Mouse (Mus musculus) frontal cortex, postnatal 10 days (tissue): Measurements from ENCODE around the gene Gm45213.
"Not testable (repeated sequence)": the region's sequence is repeated elsewhere in the genome, so short reads cannot be mapped to it uniquely, and the experiment has no call there.

Experiments
- DNase-seq, 2 experiments: peaks; one replicate each; pipeline ENCODE4 v3.0.0; 2022; ENCODE audit warnings: low spot score in 2 of 2, mixed read lengths in 1 of 2

Gm45213 gene

GRCm38 (mm10) chr7:66048446-66049230, 5.2 kb downstream of the Gm45213 start:
- DNase-seq, result no peak

GRCm38 (mm10) chr7:66053946-66054483, 10.6 kb downstream of the Gm45213 start:
- DNase-seq, result no peak

GRCm38 (mm10) chr7:66055356-66055755, 12.0 kb downstream of the Gm45213 start:
- not testable (repeated sequence) for DNase-seq

GRCm38 (mm10) chr7:66058703-66059102, 15.3 kb downstream of the Gm45213 start, which contains the start of gene Snrpa1:
Gene Snrpa1 (plus strand): TSS chr7:66059003.
- DNase-seq, result no peak

GRCm38 (mm10) chr7:66060066-66060956, 16.9 kb downstream of the Gm45213 start:
- DNase-seq, result peak; percentile 68 to 85

- no peak for DNase-seq
Observed at GRCm38 (mm10) chr7:66061057-66061456, 17.7 kb downstream of the Gm45213 start.

GRCm38 (mm10) chr7:66076411-66076810, 33.0 kb downstream of the Gm45213 start:
- no peak for DNase-seq

GRCm38 (mm10) chr7:66079364-66080230, 36.2 kb downstream of the Gm45213 start, which contains the start of gene Selenos:
Gene Selenos (plus strand): TSS chr7:66079649.
- DNase-seq, result peak; percentile 95 to 96

GRCm38 (mm10) chr7:66080231-66080613, 36.8 kb downstream of the Gm45213 start:
- DNase-seq, result no peak

GRCm38 (mm10) chr7:66083757-66084156, 40.4 kb downstream of the Gm45213 start:
- no peak for DNase-seq

GRCm38 (mm10) chr7:66084546-66084945, 41.1 kb downstream of the Gm45213 start:
- no peak for DNase-seq

- DNase-seq, result no peak
Observed at GRCm38 (mm10) chr7:66087652-66088051, 44.2 kb downstream of the Gm45213 start.

GRCm38 (mm10) chr7:66088077-66088476, 44.7 kb downstream of the Gm45213 start:
- DNase-seq, result no peak

- no peak for DNase-seq
Observed at GRCm38 (mm10) chr7:66090676-66091190, 47.3 kb downstream of the Gm45213 start.

GRCm38 (mm10) chr7:66091553-66091952, 48.2 kb downstream of the Gm45213 start:
- DNase-seq, result no peak

- no peak for DNase-seq
Observed at GRCm38 (mm10) chr7:66092656-66093055, 49.3 kb downstream of the Gm45213 start.

- no peak for DNase-seq
Observed at GRCm38 (mm10) chr7:66094141-66094540, 50.7 kb downstream of the Gm45213 start.

GRCm38 (mm10) chr7:66098803-66099202, 55.4 kb downstream of the Gm45213 start:
- DNase-seq, result no peak

GRCm38 (mm10) chr7:66101866-66102265, 58.5 kb downstream of the Gm45213 start:
- DNase-seq, result no peak

- no peak for DNase-seq
Observed at GRCm38 (mm10) chr7:66104531-66104930, 61.1 kb downstream of the Gm45213 start.

GRCm38 (mm10) chr7:66105771-66106170, 62.4 kb downstream of the Gm45213 start:
- DNase-seq, result no peak
